Mouse (Mus musculus) bone marrow, adult 2 months (tissue): ENCODE measurements at regions not wholly inside any gene's neighbourhood (a gene's known extent, or its start where the extent isn't known, plus 50 kb on each side); places are given as distances from the start of the nearest gene placed in this dataset.

Experiments used
- CTCF ChIP-seq: fragments of 200-500 bp; IDR thresholded peaks from 2 replicates; pipeline ENCODE4 v1.5.1; 2011; ENCODE audit warnings: low read length, control low read depth; ENCODE audit not compliant: control insufficient read depth, insufficient read depth
- POLR2A ChIP-seq: fragments of 200-500 bp; IDR thresholded peaks from 2 replicates; pipeline ENCODE4 v1.6.1; 2011; ENCODE audit warnings: low read depth, mild to moderate bottlenecking, control low read depth, low read length, borderline replicate concordance; ENCODE audit not compliant: control insufficient read depth

DNA sequence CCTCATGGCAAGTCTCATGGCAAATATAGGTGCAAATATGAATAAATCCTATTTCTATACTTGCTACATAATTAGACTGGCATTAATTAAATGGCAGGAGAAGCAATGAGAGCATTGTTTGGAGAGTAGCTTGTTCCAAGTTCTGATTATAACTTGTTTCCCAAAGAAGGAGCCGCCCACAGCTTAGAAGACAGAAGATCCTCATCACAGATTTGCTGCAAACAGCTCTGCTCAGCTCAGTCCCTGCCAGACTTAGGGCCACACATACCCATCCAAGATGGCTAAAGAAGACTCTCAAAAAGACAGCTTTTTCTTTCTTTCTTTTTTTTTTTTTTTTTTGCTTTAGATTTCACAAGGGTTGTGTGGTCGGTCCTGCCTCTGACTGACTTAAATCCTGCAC lies 377.4 kb upstream of the Mef2c start:
- TF ChIP-seq CTCF = no peak
- no peak for TF ChIP-seq POLR2A
